Mouse (Mus musculus) layer of hippocampus, postnatal 14 days (tissue): ENCODE data around the gene Fgfr2. TPM values are rescaled to one million over a fixed set of nuclear protein-coding genes. Genes with fewer than 3 reads are reported as not detected.

Source experiments
- DNase-seq, 2 experiments: peaks; one replicate each; pipeline ENCODE4 v3.0.0; 2021 to 2022; ENCODE audit warnings: low spot score in 2 of 2, mixed read lengths in 1 of 2
- total RNA-seq, 2 experiments: library from RNA; stranded (reverse); gene quantifications; 2 replicates each; pipeline ENCODE4 v1.2.3; 2021

The Fgfr2 gene
- total RNA-seq, 2 experiments from 2014 or later, result 38.3 to 40.2 TPM

GRCm38 (mm10) chr7:130654562-130654961 lies 2468.6 kb downstream of the Fgfr2 start:
- DNase-seq, result no peak

- DNase-seq, result no peak
These were observed 2470.1 kb downstream of the Fgfr2 start for GRCm38 (mm10) chr7:130653036-130653555.

DNA sequence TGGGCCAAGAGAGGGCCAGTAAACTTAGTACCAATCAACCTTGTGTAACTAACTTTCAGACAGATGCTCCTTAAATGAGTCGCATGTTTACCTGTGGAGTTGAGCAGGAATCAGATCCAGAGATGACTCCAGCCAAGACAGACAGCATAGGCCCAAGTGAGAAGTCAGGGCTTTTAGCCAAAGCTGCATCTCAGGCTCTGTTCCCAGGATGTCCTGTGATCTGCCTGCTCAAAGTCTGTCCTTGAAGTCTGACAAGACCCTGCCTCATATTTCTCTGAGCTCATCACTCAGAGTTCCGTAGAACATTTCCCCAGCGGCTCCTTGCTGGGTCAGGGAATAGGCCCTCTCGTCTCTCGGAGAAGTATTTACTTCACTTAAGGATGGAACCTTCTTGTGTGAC lies 2472.5 kb downstream of the Fgfr2 start:
- DNase-seq, result no peak

DNA sequence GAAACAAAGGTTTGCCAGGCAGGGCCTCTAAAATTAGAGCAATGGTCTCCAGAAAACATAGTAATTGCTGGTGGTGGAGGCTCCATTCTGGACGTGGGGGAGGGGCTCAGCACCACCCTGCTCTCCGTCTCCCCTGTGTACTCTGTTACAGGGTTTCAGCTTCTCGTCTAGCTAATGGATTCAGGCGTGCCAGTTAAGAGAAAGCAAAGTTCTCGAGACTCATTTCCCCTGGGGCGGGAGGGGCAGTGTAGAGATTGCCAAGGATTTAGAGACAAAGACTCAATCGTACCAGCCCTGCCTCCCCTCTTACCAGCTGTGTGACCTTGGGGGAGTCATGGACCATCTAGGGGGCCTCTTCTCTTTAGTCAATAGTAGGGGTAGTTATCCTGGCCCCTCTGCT lies 2473.9 kb downstream of the Fgfr2 start:
- DNase-seq, result no peak

DNA sequence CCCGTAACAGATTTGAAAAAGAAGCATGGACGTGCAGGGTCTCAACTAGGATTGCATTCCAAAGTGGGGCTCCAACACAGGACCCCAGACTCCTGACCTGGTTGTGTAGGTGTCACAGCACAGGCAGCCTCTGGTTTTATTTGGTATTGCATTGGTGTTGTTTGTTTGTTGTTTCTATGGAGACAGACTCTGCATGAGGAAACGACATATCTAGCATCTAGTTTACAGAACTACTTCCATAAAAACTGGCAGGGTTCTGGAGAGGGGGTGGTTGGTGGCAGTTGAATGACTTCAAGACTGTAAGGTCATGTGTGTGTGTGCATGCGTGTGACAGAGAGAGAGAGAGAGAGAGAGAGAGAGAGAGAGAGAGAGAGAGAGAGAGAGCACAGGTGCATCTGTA lies 2475.1 kb downstream of the Fgfr2 start:
- DNase-seq, result no peak

GRCm38 (mm10) chr7:130646762-130647139 lies 2476.4 kb downstream of the Fgfr2 start:
- no peak for DNase-seq

- DNase-seq, result no peak
These were observed 2477.0 kb downstream of the Fgfr2 start for GRCm38 (mm10) chr7:130645994-130646761.

GRCm38 (mm10) chr7:130645332-130645993 lies 2477.7 kb downstream of the Fgfr2 start:
- no peak for DNase-seq

DNA sequence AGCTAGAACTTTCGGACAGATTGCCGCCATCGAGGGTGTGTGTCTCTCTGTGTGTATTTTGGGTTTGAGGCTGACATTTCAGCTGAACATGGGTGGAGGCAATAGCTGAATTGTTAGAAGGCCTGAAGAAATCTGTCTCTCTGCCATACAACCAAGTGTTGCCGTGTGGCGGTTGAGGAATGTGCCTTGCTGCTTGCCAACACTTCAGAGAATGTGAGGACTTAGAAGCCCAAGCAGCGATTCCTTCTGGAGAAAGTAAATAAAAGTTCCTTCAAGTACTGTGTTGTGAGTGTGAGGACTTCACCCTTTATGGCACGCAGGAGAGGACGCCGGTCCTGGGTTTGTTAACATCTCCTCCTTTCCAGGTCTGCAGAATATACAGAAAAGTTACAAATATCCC lies 2482.5 kb downstream of the Fgfr2 start:
- peak in 1 of 2 experiments; percentile 46 for DNase-seq

DNA sequence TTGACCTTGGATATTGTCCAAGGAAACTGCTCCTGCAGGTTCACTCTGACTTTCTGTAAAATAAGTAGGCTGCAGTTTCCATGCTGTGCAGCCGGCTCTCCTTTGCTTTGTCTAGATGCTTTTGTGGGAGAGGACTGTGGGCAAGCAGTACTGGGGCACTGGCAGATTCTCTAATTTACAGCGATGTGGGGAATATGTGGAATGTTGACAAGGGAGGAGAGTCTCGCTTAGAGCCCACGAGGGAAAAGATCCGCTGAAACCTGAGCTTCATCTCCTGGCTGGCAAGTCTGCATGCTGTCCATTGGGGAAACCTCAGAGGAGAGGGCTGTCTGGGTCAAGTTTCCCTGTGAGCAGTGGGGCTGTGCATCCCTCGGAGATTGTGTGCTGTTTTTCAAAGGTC lies 2485.3 kb downstream of the Fgfr2 start:
- no peak for DNase-seq

- DNase-seq, result no peak
These were observed 2486.2 kb downstream of the Fgfr2 start for GRCm38 (mm10) chr7:130636902-130637301.

GRCm38 (mm10) chr7:130636274-130636673 lies 2486.9 kb downstream of the Fgfr2 start:
- no peak for DNase-seq

DNA sequence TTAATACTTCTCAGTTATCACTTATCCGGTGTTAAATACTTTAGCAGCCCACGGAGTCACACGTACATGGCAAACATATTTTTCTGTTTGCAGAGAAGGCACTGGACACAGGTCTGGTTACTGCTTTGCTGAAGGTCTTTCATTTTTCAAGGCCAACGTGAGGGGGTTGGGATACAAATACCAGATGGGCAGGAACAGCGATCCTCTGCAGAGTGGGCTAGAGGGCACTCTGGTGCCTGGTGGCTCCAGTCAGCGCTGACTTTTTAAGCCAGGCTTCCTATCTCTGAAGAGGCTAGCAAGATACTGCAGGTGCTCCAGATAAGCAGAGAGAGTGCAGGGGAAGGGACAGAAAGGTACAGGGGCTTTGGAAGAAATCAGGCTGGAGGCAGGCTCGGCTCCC lies 2487.9 kb downstream of the Fgfr2 start:
- DNase-seq, result no peak

DNA sequence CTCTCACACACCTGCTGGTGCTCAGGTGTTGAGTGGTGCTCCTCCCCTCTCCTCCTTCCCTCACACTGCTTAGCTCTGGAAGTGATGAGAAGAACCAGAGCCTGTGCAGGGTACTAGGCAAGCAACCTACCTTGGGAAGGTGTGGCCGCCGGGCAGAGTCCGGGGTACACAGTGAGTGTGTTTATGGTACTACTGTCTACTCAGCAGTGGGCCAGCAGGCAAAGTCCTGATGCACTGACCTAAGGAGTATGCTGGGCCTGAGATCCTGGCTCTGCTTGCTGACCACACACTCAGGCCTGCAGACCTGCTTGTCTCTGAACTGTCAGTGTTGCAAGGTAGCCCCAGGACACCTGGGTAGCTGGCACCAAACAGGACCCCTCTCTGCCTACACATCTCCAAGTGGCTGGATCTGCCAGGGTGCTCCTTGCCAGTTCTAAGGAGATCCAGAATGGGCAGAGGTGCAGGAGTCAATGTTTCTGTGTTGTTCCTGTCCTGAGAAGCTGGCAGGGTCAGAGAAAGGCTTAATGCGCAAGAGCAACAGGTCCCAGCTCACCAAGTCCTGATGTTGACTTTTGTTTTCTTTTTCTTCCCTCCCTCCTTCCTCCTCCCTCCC lies 2488.8 kb downstream of the Fgfr2 start:
- no peak for DNase-seq

DNA sequence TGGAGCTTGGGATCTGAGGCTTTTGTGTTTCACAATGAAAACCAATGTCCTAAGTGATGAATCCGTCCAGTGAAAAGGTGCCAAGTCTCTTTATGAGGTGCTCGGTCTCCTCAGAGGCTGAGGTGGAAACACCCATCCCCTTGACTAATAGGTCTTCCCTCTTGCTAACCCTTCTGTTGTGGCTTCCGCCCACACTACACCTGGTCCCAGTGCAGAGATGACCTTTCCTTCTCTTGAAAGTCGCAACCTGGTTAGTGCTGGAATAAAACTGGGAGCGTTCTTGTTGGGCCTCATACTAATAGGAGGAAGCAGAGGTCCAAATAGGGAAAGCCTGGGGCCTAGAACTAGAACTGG lies 2490.8 kb downstream of the Fgfr2 start:
- no peak for DNase-seq

- no peak for DNase-seq
These were observed 2491.4 kb downstream of the Fgfr2 start for GRCm38 (mm10) chr7:130631553-130632378.

DNA sequence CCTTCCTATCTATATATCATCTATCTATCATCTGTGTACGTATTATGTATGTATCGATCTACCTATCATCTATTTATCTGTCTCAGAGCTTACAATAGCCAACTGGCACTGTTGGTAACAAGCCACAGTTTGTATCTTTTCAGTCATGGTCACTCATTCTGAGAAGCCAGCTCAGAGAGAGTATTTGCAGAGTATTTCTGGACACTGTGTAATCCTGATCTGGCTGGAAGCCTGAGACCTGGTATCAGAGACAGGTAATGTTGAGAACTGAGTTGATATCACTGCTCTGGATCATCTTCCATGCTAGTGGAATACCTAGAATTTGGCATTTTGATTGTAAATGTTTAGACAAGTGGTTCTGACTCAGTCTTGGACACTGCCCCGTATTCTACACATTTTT lies 2492.2 kb downstream of the Fgfr2 start:
- no peak for DNase-seq

DNA sequence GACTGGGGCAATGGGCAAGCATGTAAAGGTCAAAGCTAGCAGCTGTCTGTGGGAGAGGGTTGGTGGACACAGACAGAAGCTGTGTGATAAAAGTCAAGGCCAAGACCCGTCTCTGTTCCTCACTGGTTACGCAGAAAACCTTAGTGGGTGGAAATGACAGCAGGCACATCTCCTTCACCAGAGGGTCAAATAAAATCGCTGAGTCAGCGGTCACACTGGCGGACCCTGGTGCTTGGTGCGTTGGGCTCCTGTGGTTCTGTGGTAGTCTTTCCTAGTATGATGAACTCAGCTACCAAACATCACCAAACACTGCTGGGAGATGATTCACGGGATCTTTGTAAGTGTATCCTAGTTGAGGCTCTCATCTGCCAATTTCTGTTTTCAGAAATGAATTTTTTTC lies 2493.2 kb downstream of the Fgfr2 start:
- no peak for DNase-seq

GRCm38 (mm10) chr7:130628601-130629000 lies 2494.5 kb downstream of the Fgfr2 start:
- no peak for DNase-seq

DNA sequence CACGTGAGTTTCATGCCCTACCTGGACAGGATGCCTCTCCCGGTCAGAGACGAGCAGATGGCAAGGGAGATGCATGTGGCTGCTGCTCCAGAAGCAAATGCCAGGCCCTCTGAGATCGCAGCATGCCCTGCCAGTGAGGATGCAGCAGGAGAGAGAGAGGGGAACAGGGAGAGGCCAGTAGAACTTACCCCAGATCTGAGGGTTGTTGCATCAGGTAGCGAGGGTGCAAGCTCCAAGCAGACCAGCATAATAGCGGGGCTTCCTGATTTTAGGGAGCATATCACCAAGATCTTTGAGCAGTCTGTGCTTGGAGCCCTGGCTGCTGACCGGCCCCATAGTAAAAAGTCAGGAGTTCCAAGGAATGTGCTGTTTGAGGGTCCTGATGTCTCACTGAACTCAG lies 2497.8 kb downstream of the Fgfr2 start:
- no peak for DNase-seq

DNA sequence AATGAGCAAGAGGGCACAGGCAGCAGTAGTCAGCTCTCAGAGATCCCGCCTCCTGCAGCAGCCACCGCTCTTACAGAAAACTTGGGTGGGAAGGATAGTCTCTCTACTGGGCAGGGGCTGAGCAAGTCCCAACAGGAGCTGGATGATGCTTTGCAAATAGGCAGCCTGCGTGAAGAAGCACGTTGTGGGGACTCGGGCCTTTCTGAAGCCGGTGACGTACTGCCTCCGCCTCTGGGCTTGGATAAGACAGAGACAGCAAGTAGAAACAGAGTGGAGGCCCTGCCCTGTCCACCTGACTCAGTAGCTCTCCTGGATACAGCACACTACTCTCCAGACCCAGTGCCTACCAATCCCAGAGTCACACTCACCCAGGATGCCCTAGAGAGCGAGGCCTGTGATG lies 2498.9 kb downstream of the Fgfr2 start:
- DNase-seq, result no peak
